Comparison of ENCODE assay signal across 21 mouse cellular contexts in the genomic region with DNA sequence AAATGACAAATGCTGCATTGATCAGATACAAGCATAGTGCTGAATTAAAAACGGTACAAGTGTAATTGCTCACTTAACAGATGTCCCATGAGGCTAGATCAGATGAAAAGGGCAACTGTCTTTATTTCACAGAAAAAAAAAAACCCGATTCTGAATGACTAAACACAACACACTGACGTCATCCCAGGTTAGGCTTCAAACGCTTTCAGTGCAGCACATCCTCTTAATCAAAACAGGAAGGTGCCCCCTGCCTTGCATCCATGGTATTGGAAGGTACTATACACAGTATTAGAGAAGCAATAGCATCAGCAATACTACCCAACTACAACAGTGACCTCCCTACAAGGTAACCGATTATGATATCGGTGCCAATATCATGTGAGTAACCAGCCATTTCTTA. TPM values are rescaled to one million over a fixed set of nuclear protein-coding genes. Genes with fewer than 3 reads are reported as not detected.
DNase-seq lines count a peak whose midpoint lies in the region; ATAC-seq and TF ChIP-seq lines count a peak whose summit lies in the region.
"Had no signal": no experiment of that assay in that cellular context is flagged by ENCODE, and none has a peak within 500 bp of the region (broad histone marks: within the 10 kb centered on the region; RNA-seq: fewer than 3 reads in every experiment).

No protein-coding gene starts in this region.

- H3K4me1 ChIP-seq in forebrain, embryonic 11.5 days (replicated peaks; ENCODE audit: control insufficient read depth, insufficient read depth, low read length), result peaks cover 7% of the 10 kb centered on the region
- H3K4me1 ChIP-seq in forebrain, embryonic 16.5 days (replicated peaks; ENCODE audit: control insufficient read depth, insufficient read depth, low read length), result peaks cover 34% of the 10 kb centered on the region
- peaks cover 4% of the 10 kb centered on the region; the same call in 1 of the 2 replicates for H3K4me1 ChIP-seq in embryonic facial prominence, embryonic 14.5 days (ENCODE audit: control insufficient read depth, insufficient read depth, low read length)
- no peaks in the 10 kb centered on the region for H3K4me1 ChIP-seq in stomach, postnatal 0 days (replicated peaks; ENCODE audit: control insufficient read depth, insufficient read depth)
- H3K4me1 ChIP-seq: liver, embryonic 13.5 days had no signal

- H3K27me3 ChIP-seq in forebrain, embryonic 11.5 days (ENCODE audit: control insufficient read depth, insufficient read depth, low read length), result no peaks in the 10 kb centered on the region
- no peaks in the 10 kb centered on the region for H3K27me3 ChIP-seq in forebrain, embryonic 16.5 days (replicated peaks; ENCODE audit: control insufficient read depth, insufficient read depth, low read length)
- H3K27me3 ChIP-seq in embryonic facial prominence, embryonic 14.5 days (replicated peaks; ENCODE audit: control insufficient read depth, insufficient read depth, low read length), result no peaks in the 10 kb centered on the region
- no peaks in the 10 kb centered on the region for H3K27me3 ChIP-seq in stomach, postnatal 0 days (ENCODE audit: control insufficient read depth, insufficient read depth, low read length)
- H3K27me3 ChIP-seq: limb, embryonic 12.5 days; liver, embryonic 13.5 days; neural tube, embryonic 12.5 days had no signal

- H3K36me3 ChIP-seq in forebrain, embryonic 11.5 days (ENCODE audit: control insufficient read depth, insufficient read depth, low read length), result no peaks in the 10 kb centered on the region
- no peaks in the 10 kb centered on the region for H3K36me3 ChIP-seq in forebrain, embryonic 16.5 days (ENCODE audit: control insufficient read depth, insufficient read depth)
- no peaks in the 10 kb centered on the region for H3K36me3 ChIP-seq in embryonic facial prominence, embryonic 14.5 days (ENCODE audit: control insufficient read depth, insufficient read depth, low read length)
- no peaks in the 10 kb centered on the region for H3K36me3 ChIP-seq in stomach, postnatal 0 days (ENCODE audit: control insufficient read depth, insufficient read depth, low read length)
- H3K36me3 ChIP-seq: limb, embryonic 12.5 days; liver, embryonic 13.5 days; neural tube, embryonic 12.5 days had no signal

- H3K4me2 ChIP-seq in forebrain, embryonic 11.5 days (ENCODE audit: low read depth, low read length, severe bottlenecking), result no peak overlapping the region
- no peak overlapping the region for H3K4me2 ChIP-seq in forebrain, embryonic 16.5 days (ENCODE audit: low read length)
- no peak overlapping the region for H3K4me2 ChIP-seq in embryonic facial prominence, embryonic 14.5 days (ENCODE audit: low read depth, low read length)
- no peak overlapping the region for H3K4me2 ChIP-seq in stomach, postnatal 0 days (replicated peaks; ENCODE audit: low read depth)
- H3K4me2 ChIP-seq: hindbrain, embryonic 14.5 days; limb, embryonic 12.5 days; liver, embryonic 13.5 days; lung, embryonic 14.5 days; neural tube, embryonic 12.5 days had no signal

- TF ChIP-seq EP300 in stomach, postnatal 0 days (optimal IDR thresholded peaks at IDR 0.05), result no peak

- no peak overlapping the region for H3K9ac ChIP-seq in forebrain, embryonic 11.5 days (ENCODE audit: low read length)
- H3K9ac ChIP-seq in forebrain, embryonic 16.5 days (replicated peaks; ENCODE audit: low read depth, low read length), result no peak overlapping the region
- no peak overlapping the region for H3K9ac ChIP-seq in embryonic facial prominence, embryonic 14.5 days (ENCODE audit: low read depth, low read length)
- no peak overlapping the region for H3K9ac ChIP-seq in stomach, postnatal 0 days (ENCODE audit: low read length)
- H3K9ac ChIP-seq: hindbrain, embryonic 14.5 days; limb, embryonic 12.5 days; liver, embryonic 13.5 days; lung, embryonic 14.5 days; neural tube, embryonic 12.5 days had no signal

- WGBS in forebrain, embryonic 11.5 days, result 64% methylated on average over 6 of the region's 6 CpGs
- WGBS in forebrain, embryonic 16.5 days, result 45% methylated on average over 6 of the region's 6 CpGs
- WGBS in embryonic facial prominence, embryonic 14.5 days, result 61% methylated on average over 6 of the region's 6 CpGs
- 81% methylated on average over 6 of the region's 6 CpGs for WGBS in stomach, postnatal 0 days

- peak overlapping the region; percentile 18; the same call in 1 of the 2 replicates for H3K27ac ChIP-seq in forebrain, embryonic 11.5 days (ENCODE audit: low read depth, low read length)
- no peak overlapping the region for H3K27ac ChIP-seq in forebrain, embryonic 16.5 days (ENCODE audit: low read length)
- H3K27ac ChIP-seq in layer of hippocampus, adult 2 months, result peak overlapping the region; percentile 86
- 0 out of 2 replicates have a peak overlapping the region, but pooled peaks have one; percentile 15 for H3K27ac ChIP-seq in embryonic facial prominence, embryonic 14.5 days (replicated peaks; ENCODE audit: low read depth, low read length)
- H3K27ac ChIP-seq in stomach, postnatal 0 days (replicated peaks), result no peak overlapping the region
- H3K27ac ChIP-seq: hindbrain, embryonic 14.5 days; limb, embryonic 12.5 days; liver, embryonic 13.5 days; neural tube, embryonic 12.5 days had no signal

- no peaks in the 10 kb centered on the region for H3K9me3 ChIP-seq in forebrain, embryonic 11.5 days (ENCODE audit: control insufficient read depth, low read length)
- H3K9me3 ChIP-seq in forebrain, embryonic 16.5 days (ENCODE audit: control insufficient read depth, low read length), result no peaks in the 10 kb centered on the region
- H3K9me3 ChIP-seq in embryonic facial prominence, embryonic 14.5 days (ENCODE audit: control insufficient read depth, low read length), result no peaks in the 10 kb centered on the region
- H3K9me3 ChIP-seq in stomach, postnatal 0 days (ENCODE audit: control insufficient read depth, low read length), result no peaks in the 10 kb centered on the region
- H3K9me3 ChIP-seq: limb, embryonic 12.5 days; liver, embryonic 13.5 days; neural tube, embryonic 12.5 days had no signal

- ATAC-seq in forebrain, embryonic 11.5 days (replicated peaks; ENCODE audit: low FRiP score), result no peak
- ATAC-seq in forebrain, embryonic 16.5 days, result no peak
- no peak for ATAC-seq in embryonic facial prominence, embryonic 14.5 days (ENCODE audit: low read depth)
- ATAC-seq in stomach, postnatal 0 days (ENCODE audit: low FRiP score, low TSS enrichment), result no peak

- DNase-seq in forebrain, embryonic 11.5 days (ENCODE audit: low spot score), result no peak
- DNase-seq in layer of hippocampus, adult 2 months (ENCODE audit: low spot score in 2 of 2), result no peak
- DNase-seq in layer of hippocampus, postnatal 10 days (ENCODE audit: low spot score in 2 of 2), result no peak
- no peak for DNase-seq in embryonic facial prominence, embryonic 14.5 days (ENCODE audit: low spot score)
- DNase-seq in stomach, postnatal 0 days (ENCODE audit: low spot score), result no peak
- DNase-seq in urinary bladder, postnatal 36 days (ENCODE audit: low spot score in 2 of 2), result no peak
- no peak for DNase-seq in kidney, postnatal 36 days
- DNase-seq: cerebellum, adult 2 months; cerebellum, postnatal 36 days; gastrocnemius, postnatal 25 days; kidney, adult 11 months; kidney, postnatal 14 days; liver, embryonic 13.5 days; lung, embryonic 14.5 days; lung, postnatal 4 days; thymus, postnatal 14 days had no signal

- peak; percentile 53 for TF ChIP-seq CTCF in layer of hippocampus, adult 2 months (conservative IDR thresholded peaks at IDR 0.05)
- 0 out of 2 replicates have a peak, but pooled peaks have one; percentile 2 for TF ChIP-seq CTCF in stomach, postnatal 0 days (IDR thresholded peaks at IDR 0.05; ENCODE audit: low read depth)

- H3K4me3 ChIP-seq in forebrain, embryonic 11.5 days (ENCODE audit: low read depth, low read length), result no peak overlapping the region
- no peak overlapping the region for H3K4me3 ChIP-seq in forebrain, embryonic 16.5 days (replicated peaks; ENCODE audit: low read length)
- H3K4me3 ChIP-seq in layer of hippocampus, adult 2 months, result no peak overlapping the region
- H3K4me3 ChIP-seq in embryonic facial prominence, embryonic 14.5 days (ENCODE audit: low read depth, low read length), result no peak overlapping the region
- no peak overlapping the region for H3K4me3 ChIP-seq in stomach, postnatal 0 days (ENCODE audit: low read depth, low read length)
- H3K4me3 ChIP-seq: left cerebral cortex, adult 2 months; limb, embryonic 12.5 days; liver, embryonic 13.5 days; neural tube, embryonic 12.5 days had no signal

RNA-seq across cellular contexts. Expression of a gene that starts 49.7 kb away (rescaled TPM):
- polyA plus RNA-seq in forebrain, embryonic 11.5 days (2014; fragmentation: Nextera tagmentation; extraction: Ambion mirVana), result 44.2 and 49.0 TPM in 2 replicates
- polyA plus RNA-seq in forebrain, embryonic 16.5 days (2015; fragmentation: Nextera tagmentation; extraction: Ambion mirVana), result 102 and 104 TPM in 2 replicates
- total RNA-seq in layer of hippocampus, adult 2 months (2021), result 100 to 1,000 TPM; 103 to 113 TPM
- 100 to 1,000 TPM; 141 to 146 TPM for total RNA-seq in layer of hippocampus, postnatal 10 days (2021)
- 9.9 and 13.0 TPM in 2 replicates for polyA plus RNA-seq in embryonic facial prominence, embryonic 14.5 days (2014; fragmentation: Nextera tagmentation; extraction: Ambion mirVana)
- polyA plus RNA-seq in stomach, postnatal 0 days (2015; fragmentation: Nextera tagmentation; extraction: Ambion mirVana), result 2.0 and 2.3 TPM in 2 replicates

Comparison
In these comparisons a context has a peak if more than half of its experiments do, and no peak if none do; other contexts are left out.
1. H3K27ac ChIP-seq: peak in forebrain, embryonic 11.5 days (single experiment), layer of hippocampus, adult 2 months (single experiment) and embryonic facial prominence, embryonic 14.5 days (single experiment); none in forebrain, embryonic 16.5 days (single experiment) and stomach, postnatal 0 days (single experiment).